Mouse (Mus musculus): ENCODE measurements around the gene Wdr31.
"Not testable (repeated sequence)": the region's sequence is repeated elsewhere in the genome, so short reads cannot be mapped to it uniquely, and the experiment has no call there.

The Wdr31 gene

DNA sequence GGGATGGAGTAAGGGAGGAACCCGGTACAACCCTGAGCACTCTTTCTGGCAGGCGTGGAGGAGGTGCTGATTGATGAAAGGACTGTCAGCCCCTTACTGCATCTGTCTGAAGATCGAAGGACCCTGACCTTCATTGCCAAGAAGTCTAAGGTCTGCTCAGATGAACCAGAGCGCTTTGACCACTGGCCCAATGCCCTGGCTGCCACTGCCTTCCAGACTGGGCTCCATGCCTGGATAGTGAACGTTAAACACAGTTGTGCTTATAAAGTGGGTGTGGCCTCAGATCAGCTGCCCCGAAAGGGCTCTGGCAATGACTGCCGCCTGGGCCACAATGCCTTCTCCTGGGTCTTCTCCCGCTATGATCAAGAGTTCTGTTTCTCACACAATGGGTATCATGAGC, 25.2 kb upstream of the Wdr31 start:
- no peak for DNase-seq (ENCODE audit: low spot score)

GRCm38 (mm10) chr4:62494230-62494629, 23.5 kb upstream of the Wdr31 start:
- no peak for DNase-seq (ENCODE audit: low spot score)

DNA sequence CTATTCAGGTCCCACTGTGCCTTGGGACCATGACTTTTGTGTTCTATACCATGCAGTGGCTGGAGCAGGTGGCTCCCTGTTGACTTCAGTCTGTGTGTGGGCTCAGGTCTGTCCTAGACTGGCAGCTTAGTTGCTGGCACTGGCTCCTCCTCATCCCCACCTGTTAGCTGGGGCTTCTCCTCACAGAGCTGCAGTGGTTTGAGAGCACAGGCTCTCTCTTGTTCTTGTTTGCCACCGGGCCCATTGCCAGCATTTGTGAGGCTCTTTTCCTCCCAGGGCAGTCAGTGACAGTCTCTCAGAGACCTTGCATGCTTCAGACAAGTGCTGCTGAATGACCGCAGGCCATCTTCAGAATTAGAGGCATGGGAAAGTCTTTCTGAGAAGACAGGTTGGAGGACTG, 22.0 kb upstream of the Wdr31 start:
- no peak for DNase-seq (ENCODE audit: low spot score)

DNA sequence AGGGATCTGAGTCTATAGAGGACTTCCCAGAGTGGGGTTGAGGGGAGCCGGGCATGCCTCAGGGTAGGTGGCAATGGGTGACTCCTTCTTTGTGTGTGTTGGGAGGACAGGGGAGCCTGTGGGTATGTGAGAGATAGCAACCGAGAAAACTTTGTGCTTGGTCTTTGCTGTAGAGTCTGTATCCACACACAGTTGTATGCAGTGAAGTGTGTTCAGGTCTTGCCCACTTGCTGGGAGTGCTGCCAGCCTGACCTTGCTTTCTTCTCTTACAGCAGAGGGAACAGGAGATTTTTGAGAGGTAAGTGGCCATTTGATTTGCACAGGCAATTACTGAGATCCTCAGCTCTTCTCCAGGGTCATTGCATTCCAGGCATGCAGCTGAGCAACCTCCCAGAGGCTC, 17.2 kb upstream of the Wdr31 start:
- DNase-seq (ENCODE audit: low spot score): no peak

- no peak for DNase-seq (ENCODE audit: low spot score)
Measured at GRCm38 (mm10) chr4:62487172-62487571, 16.5 kb upstream of the Wdr31 start.

- DNase-seq (ENCODE audit: low spot score): no peak
Measured at GRCm38 (mm10) chr4:62486162-62486696, 15.5 kb upstream of the Wdr31 start.

GRCm38 (mm10) chr4:62485450-62486161, 14.9 kb upstream of the Wdr31 start:
- peak; percentile 64 for DNase-seq (ENCODE audit: low spot score)

DNA sequence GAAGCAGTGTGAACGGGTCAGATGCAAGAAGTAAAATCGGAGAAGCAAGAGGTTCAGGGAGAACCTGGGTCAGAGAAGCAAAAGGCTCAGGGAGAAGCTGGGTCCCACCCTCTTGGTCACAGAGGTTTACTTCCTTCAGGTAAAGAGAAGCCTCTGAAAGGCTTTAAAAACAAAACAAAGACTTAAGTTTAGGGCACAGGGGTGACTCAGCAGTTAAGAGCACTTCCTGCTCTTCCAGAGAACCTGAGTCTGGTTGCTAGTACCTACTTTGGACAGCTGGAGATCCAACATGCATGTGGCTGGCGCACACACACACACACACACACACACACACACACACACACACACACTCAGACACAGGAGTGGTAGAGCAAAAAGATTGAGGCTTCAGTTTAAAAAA, 14.2 kb upstream of the Wdr31 start:
- DNase-seq (ENCODE audit: low spot score): no peak

DNA sequence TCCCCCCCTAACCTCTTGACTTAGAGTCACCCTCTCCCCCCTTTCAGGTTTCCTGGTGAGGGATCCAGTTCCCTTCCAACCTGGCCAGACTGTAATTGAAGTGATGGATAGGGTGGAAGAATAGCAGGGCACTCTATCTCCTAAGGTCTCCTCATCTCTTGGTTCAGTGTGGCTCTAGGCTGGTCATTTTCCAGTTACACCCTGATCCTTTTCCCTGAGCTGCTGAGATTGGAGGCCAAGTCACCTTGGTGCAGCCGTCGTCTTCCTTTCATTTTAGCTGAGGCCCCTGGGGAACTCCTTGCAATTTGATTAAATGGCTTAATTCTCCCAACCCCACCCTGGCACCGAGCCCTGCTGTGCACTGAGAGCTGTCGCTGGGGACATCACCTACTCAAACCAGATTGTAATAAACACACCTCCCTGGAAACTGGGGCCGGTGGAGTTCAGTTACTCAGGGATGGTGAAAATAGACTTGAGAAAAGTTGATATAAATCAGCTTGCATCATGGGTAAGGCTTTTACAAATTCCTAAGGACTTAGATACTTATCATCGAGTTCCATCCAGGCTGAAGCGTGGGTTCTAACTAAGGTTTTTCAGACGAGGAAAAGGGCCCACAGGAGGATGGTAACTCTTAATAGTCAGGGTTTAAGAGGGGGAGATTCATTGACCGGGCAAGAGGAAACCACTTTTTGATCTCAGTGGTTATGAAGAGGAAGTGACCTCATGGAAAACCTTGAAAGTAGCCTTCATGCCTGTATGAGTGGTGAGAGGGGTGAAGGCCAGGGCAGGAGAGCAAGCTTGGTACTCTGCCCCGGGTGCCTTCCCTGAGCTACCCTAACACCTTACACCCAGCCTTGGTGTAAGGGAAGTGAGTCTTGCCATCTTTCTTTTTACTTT, 10.3 kb upstream of the Wdr31 start:
- DNase-seq (ENCODE audit: low spot score): no peak

DNA sequence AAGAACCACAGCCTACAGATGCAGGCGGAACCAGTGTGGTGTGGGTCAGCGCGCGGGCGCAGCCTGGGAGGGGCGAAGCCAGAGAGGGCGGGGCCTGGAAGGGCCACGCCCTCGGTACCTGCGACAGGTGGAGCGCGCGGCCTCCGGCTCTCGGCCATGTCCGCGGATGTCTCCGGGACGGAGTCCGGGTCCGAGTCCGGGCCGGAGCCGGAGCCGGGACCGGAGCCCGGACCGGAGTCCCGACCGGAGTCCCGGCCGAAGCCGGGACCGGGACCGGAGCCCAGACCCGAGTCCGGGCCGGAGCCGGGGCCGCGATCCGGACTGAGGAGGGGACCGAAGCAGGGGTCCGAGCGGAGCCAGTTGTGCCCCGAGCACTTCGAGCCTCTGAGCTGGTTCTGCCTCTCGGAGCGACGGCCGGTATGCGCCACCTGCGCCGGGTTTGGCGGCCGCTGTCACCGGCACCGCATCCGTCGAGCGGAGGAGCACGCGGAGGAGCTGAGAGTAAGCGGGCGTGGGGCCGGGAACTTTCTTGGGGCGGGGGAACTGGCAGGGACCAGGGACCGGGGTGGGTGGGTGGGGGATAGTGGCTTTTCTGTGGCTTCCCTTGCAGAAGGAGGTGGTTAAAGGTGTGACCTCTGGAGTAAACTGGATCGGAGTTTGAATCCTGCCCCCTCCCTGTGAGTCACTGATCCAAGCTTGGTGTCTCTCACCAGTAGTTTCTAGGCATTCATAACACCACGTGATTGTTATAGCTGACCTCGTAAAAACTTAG, 9.4 kb upstream of the Wdr31 start, which contains the start of gene Bspry:
Gene Bspry, plus strand, starts transcription at position 117 of the 772 bp plus-strand sequence.
- DNase-seq (ENCODE audit: low spot score): no peak

- not testable (repeated sequence) for DNase-seq (ENCODE audit: low spot score)
Measured at GRCm38 (mm10) chr4:62479593-62479936, 8.9 kb upstream of the Wdr31 start.

GRCm38 (mm10) chr4:62477542-62478244, 7.0 kb upstream of the Wdr31 start:
- no peak for DNase-seq (ENCODE audit: low spot score)

GRCm38 (mm10) chr4:62475793-62476192, 5.1 kb upstream of the Wdr31 start:
- DNase-seq (ENCODE audit: low spot score): no peak

DNA sequence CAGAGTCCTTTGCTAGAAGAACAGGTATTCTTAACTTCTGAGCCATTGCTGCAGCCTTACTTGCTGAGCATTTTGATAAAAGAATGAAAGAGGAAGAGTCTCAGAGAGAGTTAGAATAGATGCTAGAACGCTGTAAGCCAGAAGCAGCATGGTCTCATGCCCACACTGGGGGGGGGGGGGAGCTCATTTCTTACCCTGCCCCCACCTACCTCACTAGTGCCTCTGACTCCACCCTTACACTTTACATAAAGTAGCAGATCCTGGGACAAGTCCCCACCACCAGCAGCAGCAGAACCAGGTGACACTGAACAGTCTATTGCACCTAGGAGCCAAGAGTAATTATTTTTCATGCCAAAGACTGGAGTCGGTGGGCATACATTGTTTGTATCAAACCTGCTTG, 4.4 kb upstream of the Wdr31 start:
- DNase-seq (ENCODE audit: low spot score): no peak

GRCm38 (mm10) chr4:62472071-62472470, 1.4 kb upstream of the Wdr31 start:
- no peak for DNase-seq (ENCODE audit: low spot score)

- no peak for DNase-seq (ENCODE audit: low spot score)
Measured at GRCm38 (mm10) chr4:62468158-62468557, 2.5 kb downstream of the Wdr31 start.

DNA sequence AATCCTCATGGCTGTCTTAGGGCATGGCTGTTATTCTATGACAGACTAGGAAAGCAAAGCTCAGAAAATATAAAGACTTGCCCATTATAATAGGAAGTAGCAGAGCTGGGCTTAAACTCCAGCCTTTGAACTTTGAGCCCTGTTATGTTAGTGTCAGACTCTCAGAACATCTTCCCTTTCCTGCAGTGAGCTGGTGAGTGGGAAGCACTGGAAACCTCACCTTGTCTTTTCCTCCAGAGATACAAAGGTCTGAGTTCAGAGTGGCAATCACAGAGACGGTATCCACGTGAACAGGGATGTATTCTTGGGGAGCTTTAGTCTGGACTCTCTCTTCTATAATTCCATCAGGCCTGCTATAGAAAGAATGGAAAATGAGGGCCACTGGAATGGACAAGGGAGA, 7.6 kb downstream of the Wdr31 start:
- no peak for DNase-seq (ENCODE audit: low spot score)

DNA sequence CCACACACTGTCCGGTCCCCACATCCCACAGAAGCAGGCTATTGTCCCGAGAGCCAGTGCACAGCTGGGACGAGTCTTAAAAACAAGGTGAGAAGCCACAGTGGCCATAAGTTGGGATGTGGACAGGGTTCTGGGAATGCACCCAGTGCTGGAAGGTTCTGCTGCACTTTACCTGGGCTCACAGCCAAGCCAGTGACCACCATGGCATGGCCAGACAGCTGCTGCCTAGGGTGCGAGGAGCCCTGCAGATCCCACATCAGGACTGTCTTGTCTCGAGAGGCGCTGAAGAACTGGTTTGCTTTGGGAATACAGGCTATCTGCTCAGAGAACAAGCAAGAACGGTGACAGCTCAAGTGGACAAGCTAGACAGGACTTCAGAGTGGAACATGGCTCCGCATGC, 10.3 kb downstream of the Wdr31 start:
- DNase-seq (ENCODE audit: low spot score): no peak

DNA sequence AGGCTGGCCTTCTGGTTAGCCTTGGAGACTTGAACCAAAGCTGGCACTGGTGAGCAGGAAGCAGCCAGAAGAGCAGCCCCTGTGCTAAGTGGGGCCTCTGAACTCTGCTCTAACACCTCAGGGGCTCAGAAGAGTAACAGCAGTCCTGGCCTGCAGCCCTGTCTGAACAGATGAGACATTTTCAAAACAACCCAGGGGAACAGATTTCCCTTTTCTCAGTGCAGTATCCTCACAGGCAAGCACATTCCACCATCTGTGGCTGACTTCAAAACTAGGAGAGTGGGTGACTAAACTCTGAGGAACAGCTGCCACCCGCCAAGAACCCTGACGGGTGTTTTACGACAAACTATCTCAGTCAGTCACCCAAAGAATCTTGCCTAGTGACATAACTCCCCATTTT, 11.6 kb downstream of the Wdr31 start:
- no peak for DNase-seq (ENCODE audit: low spot score)

DNA sequence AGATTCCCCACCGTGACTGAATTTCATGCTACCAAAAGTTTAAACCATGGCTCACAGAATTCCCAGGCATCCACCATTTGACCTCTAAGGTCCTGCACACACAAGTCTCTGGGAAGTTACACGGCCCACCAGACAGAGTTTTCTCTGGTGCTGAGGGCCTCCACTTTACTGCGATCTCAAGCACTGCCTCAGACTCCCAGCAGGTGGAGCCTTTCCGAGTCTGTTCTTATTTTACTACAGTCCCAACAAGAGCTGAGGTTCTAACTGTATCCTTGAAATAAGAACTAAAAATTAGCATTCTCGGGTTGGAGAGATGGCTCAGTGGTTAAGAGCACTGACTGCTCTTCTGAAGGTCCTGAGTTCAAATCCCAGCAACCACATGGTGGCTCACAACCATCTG, 15.7 kb downstream of the Wdr31 start:
- DNase-seq (ENCODE audit: low spot score): peak; percentile 35

- DNase-seq (ENCODE audit: low spot score): no peak
Measured at GRCm38 (mm10) chr4:62440986-62441385, 29.7 kb downstream of the Wdr31 start.

- no peak for DNase-seq (ENCODE audit: low spot score)
Measured at GRCm38 (mm10) chr4:62440544-62440943, 30.2 kb downstream of the Wdr31 start.
